Mouse (Mus musculus) gastrocnemius, postnatal 4 days (tissue): Measurements from ENCODE around the gene Gxylt1. TPM values are rescaled to one million over a fixed set of nuclear protein-coding genes. Genes with fewer than 3 reads are reported as not detected.

Experiments
- total RNA-seq, 2 experiments: library from RNA; stranded (reverse); gene quantifications; 2 replicates each; pipeline ENCODE4 v1.2.3; 2021

Gxylt1 gene
- total RNA-seq, 2 experiments from 2014 or later, result 13.7 to 15.3 TPM

Other genes with a start within 250 kb of the Gxylt1 start
- 10 to 100 TPM; 23.8 to 25.0 TPM for gene Yaf2, start 61.8 kb upstream of the Gxylt1 start, total RNA-seq
- 10 to 100 TPM; 60.6 to 67.7 TPM for gene Zcrb1, start 123.2 kb upstream of the Gxylt1 start, total RNA-seq
- gene Pphln1, start 123.2 kb upstream of the Gxylt1 start, total RNA-seq, result 10 to 100 TPM; 24.0 to 25.9 TPM